Mouse (Mus musculus) splenic B cell, adult 2 months (primary cell): ENCODE data around the gene Slc30a2.
"Not testable (repeated sequence)": the region's sequence is repeated elsewhere in the genome, so short reads cannot be mapped to it uniquely, and the experiment has no call there.

Experiments used
- DNase-seq: peaks from one replicate; pipeline ENCODE4 v3.0.0-alpha.2; 2011; ENCODE audit warnings: low read depth, low spot score
- H3K27me3 ChIP-seq: 2 replicates; pipeline ENCODE4 v1.6.1; 2012; ENCODE audit warnings: mild to moderate bottlenecking, low read length, moderate library complexity, mixed read lengths; ENCODE audit not compliant: control insufficient read depth, poor library complexity, insufficient read depth, severe bottlenecking
- H3K36me3 ChIP-seq: 2 replicates; pipeline ENCODE4 v1.6.1; 2012; ENCODE audit warnings: mild to moderate bottlenecking, low read length, moderate library complexity, mixed read lengths; ENCODE audit not compliant: control insufficient read depth, poor library complexity, insufficient read depth, severe bottlenecking

Slc30a2 gene

DNA sequence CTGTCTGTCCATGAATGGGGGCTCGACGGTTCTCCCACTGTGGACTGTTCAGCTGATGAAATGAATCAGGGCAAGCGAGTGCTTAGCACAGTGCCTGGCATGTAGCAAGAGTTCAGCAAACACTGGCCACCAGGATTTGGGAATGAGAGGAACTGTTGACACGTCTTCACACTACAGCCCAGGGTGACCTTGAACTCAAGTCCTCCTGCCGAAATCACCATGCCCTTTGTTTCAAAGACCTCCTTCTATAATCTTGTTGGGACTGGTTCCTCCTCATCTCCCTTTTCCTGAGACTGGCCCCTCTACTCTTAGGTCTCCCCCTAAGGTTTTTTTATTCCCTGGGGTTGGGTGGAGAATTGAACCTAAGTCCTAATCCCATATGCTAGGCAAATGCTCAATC, 30.6 kb upstream of the Slc30a2 start:
- no peaks in the 10 kb centered on the region for H3K36me3 ChIP-seq
- DNase-seq, result no peak

DNA sequence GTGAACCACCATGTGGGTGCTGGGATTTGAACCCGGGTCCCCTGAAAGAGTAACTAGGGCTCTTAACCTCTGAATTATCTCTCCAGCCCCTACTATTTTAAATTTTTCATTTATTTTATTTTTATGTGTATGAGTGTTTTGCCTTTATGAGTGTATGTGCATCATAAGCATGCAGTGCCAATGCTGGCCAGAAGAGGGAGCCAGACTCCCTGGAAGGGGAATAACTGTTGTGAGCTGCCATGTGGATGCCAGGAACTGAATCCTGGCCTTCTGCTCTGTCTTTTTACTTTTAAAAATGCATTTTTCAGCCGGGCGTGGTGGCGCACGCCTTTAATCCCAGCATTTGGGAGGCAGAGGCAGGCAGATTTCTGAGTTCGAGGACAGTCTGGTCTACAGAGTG, 30.1 kb upstream of the Slc30a2 start:
- no peaks in the 10 kb centered on the region for H3K36me3 ChIP-seq
- H3K27me3 ChIP-seq, result no peaks in the 10 kb centered on the region
- peak; percentile 32 for DNase-seq

More for the DNA sequence above, 30.6 kb upstream of the Slc30a2 start:
- H3K27me3 ChIP-seq, result no peaks in the 10 kb centered on the region

DNA sequence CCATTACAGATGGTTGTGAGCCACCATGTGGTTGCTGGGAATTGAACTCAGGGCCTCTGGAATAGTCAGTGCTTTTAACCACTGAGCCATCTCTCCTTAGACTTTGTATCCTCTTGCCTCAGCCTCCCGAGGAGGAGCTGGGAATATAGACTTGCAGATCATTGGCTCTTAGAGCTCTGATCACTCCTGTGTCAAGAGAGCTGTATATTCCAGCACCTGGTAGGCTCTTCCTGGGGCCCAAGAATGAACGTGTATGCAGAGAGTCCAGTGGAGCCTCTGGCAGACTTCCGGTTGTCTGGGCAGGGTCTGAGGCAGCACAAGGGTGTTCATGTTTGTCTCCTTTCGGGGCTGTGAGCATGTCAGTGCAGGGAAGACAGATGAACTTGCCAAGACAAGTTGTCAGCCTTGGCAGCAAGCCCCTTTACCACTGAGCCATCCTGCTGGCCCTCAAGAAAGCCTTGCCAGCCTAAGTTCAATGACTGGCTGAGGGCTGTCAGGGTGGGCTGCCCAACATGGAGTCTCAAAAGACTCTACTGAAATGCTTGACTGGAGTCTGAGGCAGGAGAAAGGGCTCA, 28.8 kb upstream of the Slc30a2 start:
- DNase-seq, result no peak
- Histone ChIP-seq H3K36me3 (no peaks in the 10 kb centered on the region), H3K27me3 (no peaks in the 10 kb centered on the region)

DNA sequence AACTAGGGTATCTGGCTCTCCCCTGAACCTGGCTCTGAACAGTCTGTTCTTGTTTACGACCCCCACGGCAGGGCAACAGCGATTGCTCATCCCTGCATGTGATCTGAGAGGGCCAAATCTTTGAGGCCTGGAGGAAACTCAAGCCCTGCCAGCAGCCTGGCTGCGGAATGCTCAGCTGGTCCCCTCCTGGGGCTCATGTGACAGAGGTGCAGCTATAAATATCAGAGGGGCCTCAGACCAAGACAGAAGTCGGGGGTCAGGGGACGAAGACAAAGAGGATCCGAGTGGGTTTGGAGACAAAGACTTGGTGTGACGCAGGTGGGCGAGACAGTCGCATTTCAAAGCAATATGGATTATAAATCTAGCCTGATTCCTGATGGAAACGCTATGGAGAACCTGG, 28.1 kb upstream of the Slc30a2 start, which contains the start of gene Trim63:
TSS of gene Trim63 (plus strand) at position 245 of the 400 bp plus-strand sequence.
- Histone ChIP-seq H3K27me3 (no peaks in the 10 kb centered on the region), H3K36me3 (no peaks in the 10 kb centered on the region)
- DNase-seq, result no peak

DNA sequence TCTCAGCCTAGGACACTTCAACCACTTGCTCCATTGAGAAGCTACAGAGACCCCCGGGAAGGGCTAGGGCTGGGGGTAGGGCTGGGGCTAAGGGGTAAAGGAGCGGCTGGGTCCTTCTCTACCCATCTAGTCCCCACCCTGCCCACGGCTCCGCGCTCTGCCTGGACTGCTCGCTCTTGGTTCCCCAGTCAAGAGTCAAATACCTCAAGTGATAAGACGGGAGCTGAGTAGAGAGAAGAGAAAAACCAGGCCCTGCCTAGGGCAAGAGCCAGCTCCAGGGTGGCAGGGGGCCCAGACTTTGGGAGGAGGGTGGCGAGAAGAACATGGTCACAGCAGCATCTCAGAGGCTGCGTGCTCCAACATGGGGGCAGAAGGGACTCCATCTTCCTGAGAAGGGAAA, 27.5 kb upstream of the Slc30a2 start:
- H3K27me3 ChIP-seq, result no peaks in the 10 kb centered on the region
- DNase-seq, result no peak
- no peaks in the 10 kb centered on the region for H3K36me3 ChIP-seq

DNA sequence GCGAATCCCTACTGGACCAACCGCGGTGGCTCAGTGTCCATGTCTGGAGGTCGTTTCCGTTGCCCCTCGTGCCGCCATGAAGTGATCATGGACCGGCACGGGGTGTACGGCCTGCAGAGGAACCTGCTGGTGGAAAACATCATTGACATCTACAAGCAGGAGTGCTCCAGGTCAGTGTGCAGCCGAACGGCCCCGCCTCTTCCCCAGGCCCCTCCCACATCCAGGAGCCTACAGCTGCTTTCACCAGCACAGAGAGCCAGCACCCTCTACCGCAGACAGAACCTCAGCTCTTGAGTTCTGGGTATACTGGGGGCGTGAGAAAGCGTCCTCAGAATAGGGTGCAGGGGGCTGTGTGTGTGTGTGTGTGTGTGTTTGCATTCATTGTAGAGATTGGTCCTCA, 26.6 kb upstream of the Slc30a2 start:
- no peaks in the 10 kb centered on the region for H3K36me3 ChIP-seq
- no peaks in the 10 kb centered on the region for H3K27me3 ChIP-seq
- DNase-seq, result no peak

DNA sequence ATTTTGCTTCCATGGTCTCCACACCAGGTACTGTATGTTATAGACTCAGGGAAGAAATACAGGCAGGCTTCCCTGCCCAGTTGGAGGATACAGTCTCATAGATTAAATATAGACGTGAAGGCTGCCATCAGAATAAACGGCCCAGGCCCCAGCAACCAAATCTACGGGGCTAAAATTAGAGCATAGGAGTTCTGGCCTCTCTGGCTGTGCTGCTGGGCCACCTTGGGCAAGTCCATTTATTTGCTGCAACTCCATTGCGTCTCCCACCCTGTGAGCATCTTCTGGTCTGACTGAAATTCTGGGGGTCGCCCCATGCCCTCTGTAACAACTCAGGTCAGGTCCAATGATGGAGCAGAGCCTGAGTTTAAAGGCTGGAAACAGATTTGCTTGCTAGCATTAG, 23.9 kb upstream of the Slc30a2 start:
- no peak for DNase-seq
- Histone ChIP-seq H3K36me3 (no peaks in the 10 kb centered on the region), H3K27me3 (no peaks in the 10 kb centered on the region)

DNA sequence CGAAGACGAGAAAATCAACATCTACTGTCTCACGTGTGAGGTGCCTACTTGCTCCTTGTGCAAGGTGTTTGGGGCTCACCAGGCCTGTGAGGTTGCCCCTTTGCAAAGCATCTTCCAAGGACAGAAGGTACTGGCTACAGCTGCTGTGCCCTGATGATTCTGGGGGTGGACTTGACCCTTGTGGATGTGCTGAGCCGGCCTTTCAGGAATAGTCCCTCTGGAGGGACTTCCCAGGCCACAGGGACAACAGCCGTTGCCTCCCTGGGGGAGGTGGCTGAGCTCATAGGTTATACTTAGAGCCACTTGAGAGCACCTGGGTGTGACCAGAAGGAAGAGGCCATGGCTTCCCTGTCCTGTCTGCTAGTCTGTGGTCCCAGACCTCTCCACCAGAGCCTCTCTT, 23.3 kb upstream of the Slc30a2 start:
- H3K36me3 ChIP-seq, result no peaks in the 10 kb centered on the region
- H3K27me3 ChIP-seq, result no peaks in the 10 kb centered on the region
- no peak for DNase-seq

DNA sequence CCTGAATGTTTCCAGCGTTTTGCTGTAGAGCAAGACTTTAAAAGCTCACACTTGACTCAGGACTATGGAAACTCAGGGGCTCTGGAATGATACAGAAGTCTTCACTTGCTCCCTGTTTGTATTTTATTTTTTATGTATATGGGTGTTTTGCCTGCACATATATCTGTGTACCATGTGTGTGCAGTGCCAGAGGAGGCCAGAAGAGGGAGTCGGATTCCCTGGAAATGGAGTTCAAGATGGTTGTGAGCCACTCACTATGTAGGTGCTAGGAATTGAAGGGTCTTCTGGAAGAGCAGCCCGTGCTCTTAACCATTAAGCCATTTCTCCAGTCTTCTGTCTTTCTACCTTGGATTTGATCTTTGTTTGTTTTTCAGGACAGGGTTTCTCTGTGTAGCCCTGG, 21.5 kb upstream of the Slc30a2 start:
- no peak for DNase-seq
- H3K36me3 ChIP-seq, result no peaks in the 10 kb centered on the region
- H3K27me3 ChIP-seq, result no peaks in the 10 kb centered on the region

DNA sequence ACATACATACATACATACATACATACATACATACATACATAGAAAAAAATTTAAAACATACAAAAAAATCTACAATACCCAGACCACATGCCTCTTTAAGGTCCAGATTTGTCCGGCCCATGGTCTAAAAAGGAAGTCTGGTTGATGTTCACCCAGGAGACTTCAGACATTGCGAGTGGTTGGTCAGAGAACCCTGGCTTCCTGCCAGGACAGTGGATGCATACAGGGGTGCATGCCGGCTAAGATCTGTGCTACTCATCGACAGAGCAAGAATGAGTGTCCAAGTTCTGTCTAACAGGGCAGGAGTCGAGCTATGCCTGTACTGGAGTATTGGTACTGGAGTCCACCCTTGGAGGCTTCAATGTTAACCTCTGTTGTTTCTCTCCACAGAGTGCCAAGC, 18.3 kb upstream of the Slc30a2 start:
- Histone ChIP-seq H3K36me3 (no peaks in the 10 kb centered on the region), H3K27me3 (no peaks in the 10 kb centered on the region)
- no peak for DNase-seq

DNA sequence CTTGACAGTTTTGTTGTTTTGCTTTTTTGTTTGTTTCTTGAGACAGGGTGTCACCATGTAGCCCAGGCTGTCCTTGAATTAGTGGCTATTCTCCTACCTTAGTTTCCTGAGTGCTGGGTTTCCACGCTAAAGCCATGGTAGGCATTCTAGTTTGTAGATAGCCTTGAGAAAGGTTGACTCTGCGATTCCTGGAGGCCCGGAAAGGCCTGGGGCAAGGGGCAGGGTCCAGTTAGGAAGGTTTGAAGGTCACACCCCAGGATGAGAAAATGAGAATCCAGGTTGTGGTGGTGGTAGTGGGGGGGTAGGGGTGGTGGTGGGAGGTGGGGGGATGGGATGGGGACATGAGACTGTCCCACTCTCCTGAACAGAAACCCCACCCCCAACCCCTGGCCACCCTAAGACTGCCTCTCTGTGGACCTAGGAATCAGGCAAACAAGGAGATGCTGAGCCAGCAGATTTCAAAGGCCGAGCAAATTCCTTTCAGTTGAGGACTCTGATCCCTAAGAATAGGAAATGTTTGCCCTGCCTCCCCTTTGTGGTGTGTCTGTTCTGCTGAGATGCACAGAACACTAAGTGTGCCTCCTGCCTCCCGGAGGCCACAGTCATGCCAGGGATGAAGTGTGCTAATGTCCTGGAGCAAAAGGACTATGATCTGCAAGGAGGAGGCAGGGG, 16.0 kb upstream of the Slc30a2 start:
- H3K36me3 ChIP-seq, result no peaks in the 10 kb centered on the region
- no peak for DNase-seq
- H3K27me3 ChIP-seq, result no peaks in the 10 kb centered on the region

DNA sequence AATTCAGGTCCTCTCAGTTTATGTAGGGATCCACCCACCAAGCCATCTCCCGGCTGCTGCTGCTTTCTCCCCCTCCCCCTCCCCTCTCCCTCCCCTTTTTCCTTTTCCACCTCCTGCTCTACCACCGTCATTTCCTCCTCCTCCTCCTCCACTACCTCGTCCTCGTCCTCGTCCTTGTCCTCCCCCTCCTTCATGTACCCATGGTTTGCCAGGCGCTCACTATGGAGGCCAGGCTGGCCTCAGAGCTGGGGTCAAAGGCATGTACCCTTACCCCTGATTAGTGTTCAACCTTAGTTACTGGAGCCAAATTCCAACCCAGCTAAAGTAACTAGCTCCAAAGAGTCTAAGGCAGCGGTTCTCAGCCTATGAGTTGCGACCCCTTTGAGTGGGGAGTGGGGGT, 14.8 kb upstream of the Slc30a2 start:
- H3K36me3 ChIP-seq, result no peaks in the 10 kb centered on the region
- no peaks in the 10 kb centered on the region for H3K27me3 ChIP-seq
- DNase-seq, result no peak

DNA sequence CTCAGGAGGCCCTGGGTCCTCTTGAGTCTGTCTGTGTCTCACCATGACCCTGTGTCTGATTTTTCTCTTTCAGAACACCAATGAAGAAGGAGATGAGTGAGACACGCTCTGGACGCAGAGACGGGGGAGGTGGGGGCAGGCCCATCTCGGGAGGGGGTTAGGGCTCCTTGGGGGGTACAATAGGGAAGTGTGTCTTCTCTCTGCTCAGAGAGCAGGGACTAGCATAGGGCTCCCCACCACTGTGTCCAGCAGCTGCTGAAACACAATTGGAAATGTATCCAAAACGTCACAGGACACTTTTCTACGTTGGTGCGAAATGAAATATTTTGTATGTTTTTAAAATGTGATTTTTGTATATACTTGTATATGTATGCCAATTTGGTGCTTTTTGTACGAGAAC, 14.1 kb upstream of the Slc30a2 start:
- DNase-seq, result no peak
- Histone ChIP-seq H3K36me3 (no peaks in the 10 kb centered on the region), H3K27me3 (no peaks in the 10 kb centered on the region)

DNA sequence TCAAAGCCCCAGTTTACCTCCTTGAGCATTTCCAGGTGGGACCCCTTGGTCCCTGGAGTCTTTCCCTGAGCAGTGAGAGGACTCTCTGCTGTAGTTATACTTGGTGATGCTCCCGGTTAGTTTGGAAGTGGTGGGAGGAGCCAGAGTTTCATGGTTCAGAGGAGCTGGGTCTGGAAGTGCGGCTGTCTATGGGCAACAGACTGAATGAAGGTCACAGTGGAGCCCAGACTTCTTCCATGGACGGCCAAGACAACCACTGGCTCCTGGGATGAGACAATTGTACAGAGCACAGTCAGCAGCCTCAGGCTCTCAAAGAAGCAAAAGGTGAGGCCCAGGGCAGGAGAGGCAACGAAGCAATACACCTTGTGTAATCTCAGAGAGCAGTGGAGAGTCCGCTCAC, 12.7 kb upstream of the Slc30a2 start:
- H3K36me3 ChIP-seq, result no peaks in the 10 kb centered on the region
- DNase-seq, result no peak

DNA sequence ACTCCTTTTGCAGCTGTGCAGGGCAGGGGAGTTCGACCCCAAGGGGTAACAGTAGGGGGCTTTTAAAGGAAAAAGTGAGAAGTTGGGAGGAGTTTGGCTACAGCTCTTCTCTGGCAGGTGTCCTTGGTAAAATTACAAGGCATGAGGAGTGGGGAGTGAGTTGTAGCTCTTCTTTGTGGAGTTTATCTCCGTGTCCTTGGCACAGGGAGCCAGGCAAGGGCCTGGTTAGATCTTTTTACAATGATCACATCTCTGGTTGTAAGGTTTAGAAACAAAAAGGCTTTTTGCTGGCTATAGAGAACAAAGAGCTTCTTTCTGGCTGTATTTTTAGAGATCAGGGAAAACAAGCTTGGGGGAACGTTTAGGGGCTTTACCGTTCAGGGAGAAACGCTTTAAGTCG, 1.8 kb upstream of the Slc30a2 start:
- H3K27me3 ChIP-seq, H3K36me3 ChIP-seq, DNase-seq: not testable (repeated sequence)

More for the DNA sequence above, 12.7 kb upstream of the Slc30a2 start:
- no peaks in the 10 kb centered on the region for H3K27me3 ChIP-seq
